ENCODE assay signal across 32 mouse cellular contexts in genomic region chr11:87675606-87676005, GRCm38 (mm10). TPM values are rescaled to one million over a fixed set of nuclear protein-coding genes. Genes with fewer than 3 reads are reported as not detected.
"Had no signal": no experiment of that assay in that cellular context is flagged by ENCODE, and none has a peak within 500 bp of the region (broad histone marks: within the 10 kb centered on the region; RNA-seq: fewer than 3 reads in every experiment).

No protein-coding gene starts in this region.

- H3K36me3 ChIP-seq: limb, embryonic 10.5 days; limb, embryonic 12.5 days; limb, embryonic 13.5 days; limb, embryonic 15.5 days; liver, embryonic 12.5 days; liver, embryonic 15.5 days; lung, embryonic 15.5 days; midbrain, embryonic 10.5 days; midbrain, embryonic 12.5 days; midbrain, embryonic 13.5 days; midbrain, embryonic 15.5 days had no signal

- H3K27me3 ChIP-seq: limb, embryonic 12.5 days; limb, embryonic 13.5 days; limb, embryonic 15.5 days; liver, embryonic 12.5 days; liver, embryonic 13.5 days; liver, embryonic 15.5 days; lung, embryonic 15.5 days; midbrain, embryonic 12.5 days; midbrain, embryonic 13.5 days; midbrain, embryonic 15.5 days had no signal

- H3K4me2 ChIP-seq: limb, embryonic 12.5 days; limb, embryonic 13.5 days; limb, embryonic 15.5 days; liver, embryonic 11.5 days; liver, embryonic 12.5 days; liver, embryonic 13.5 days; liver, embryonic 15.5 days; lung, embryonic 14.5 days; lung, embryonic 15.5 days; midbrain, embryonic 11.5 days; midbrain, embryonic 12.5 days; midbrain, embryonic 13.5 days; midbrain, embryonic 15.5 days had no signal

- H3K4me3 ChIP-seq: left cerebral cortex, adult 2 months; limb, embryonic 10.5 days; limb, embryonic 12.5 days; limb, embryonic 13.5 days; limb, embryonic 15.5 days; liver, embryonic 12.5 days; liver, embryonic 13.5 days; liver, embryonic 15.5 days; lung, embryonic 15.5 days; megakaryocyte, embryonic 14.5 days; midbrain, embryonic 10.5 days; midbrain, embryonic 12.5 days; midbrain, embryonic 13.5 days; midbrain, embryonic 15.5 days; myocyte had no signal

- DNase-seq: left cerebral cortex, postnatal 4 days; liver; liver, embryonic 13.5 days; liver, postnatal 0 days; lung, adult 18-20 months; lung, adult 2 months; lung, embryonic 14.5 days; lung, postnatal 10 days; lung, postnatal 14 days; lung, postnatal 36 days; lung, postnatal 4 days; midbrain, embryonic 14.5 days had no signal

- H3K4me1 ChIP-seq: limb, embryonic 10.5 days; limb, embryonic 12.5 days; limb, embryonic 13.5 days; limb, embryonic 15.5 days; liver, embryonic 15.5 days; midbrain, embryonic 12.5 days; midbrain, embryonic 15.5 days had no signal

- H3K9me3 ChIP-seq: limb, embryonic 10.5 days; limb, embryonic 12.5 days; limb, embryonic 13.5 days; limb, embryonic 15.5 days; liver, embryonic 12.5 days; liver, embryonic 13.5 days; liver, embryonic 15.5 days; lung, embryonic 15.5 days; midbrain, embryonic 10.5 days; midbrain, embryonic 12.5 days; midbrain, embryonic 13.5 days; midbrain, embryonic 15.5 days had no signal

- H3K27ac ChIP-seq: left cerebral cortex, adult 2 months; limb, embryonic 10.5 days; limb, embryonic 12.5 days; limb, embryonic 13.5 days; limb, embryonic 15.5 days; liver, embryonic 12.5 days; liver, embryonic 13.5 days; liver, embryonic 14.5 days; liver, embryonic 15.5 days; lung, embryonic 15.5 days; macrophage; midbrain, embryonic 10.5 days; midbrain, embryonic 12.5 days; midbrain, embryonic 13.5 days; midbrain, embryonic 15.5 days had no signal

- H3K9ac ChIP-seq: limb, embryonic 12.5 days; limb, embryonic 13.5 days; limb, embryonic 15.5 days; liver, embryonic 12.5 days; liver, embryonic 13.5 days; liver, embryonic 14.5 days; liver, embryonic 15.5 days; liver, postnatal 0 days; lung, embryonic 14.5 days; lung, embryonic 15.5 days; midbrain, embryonic 12.5 days; midbrain, embryonic 13.5 days; midbrain, embryonic 15.5 days had no signal

- ATAC-seq: liver, embryonic 12.5 days; liver, postnatal 0 days; lung, postnatal 0 days; midbrain, embryonic 13.5 days; midbrain, embryonic 15.5 days; midbrain, embryonic 16.5 days had no signal

RNA-seq across cellular contexts. Expression of gene Rnf43, which starts 13.1 kb away (rescaled TPM):
- polyA plus RNA-seq: myocyte had no signal

RNA-seq across cellular contexts. Expression of gene Hsf5, which starts 58.6 kb away (rescaled TPM):
- polyA plus RNA-seq: liver, embryonic 15.5 days; liver, postnatal 0 days; macrophage; myocyte had no signal
